Mouse (Mus musculus): ENCODE measurements around the gene Defb36.

GRCm38 (mm10) chr2:152636246-152637005 lies 32.3 kb downstream of the Defb36 start:
- no peak for TF ChIP-seq CTCF (IDR thresholded peaks at IDR 0.05; ENCODE audit: insufficient read depth, low read length)
- no peak for TF ChIP-seq POLR2A (IDR thresholded peaks at IDR 0.05; ENCODE audit: borderline replicate concordance, extremely low read depth, low read depth, low read length)

All from lung, adult 2 months (tissue).